Mouse (Mus musculus): ENCODE data around the gene Ankrd52. TPM values are rescaled to one million over a fixed set of nuclear protein-coding genes. Genes with fewer than 3 reads are reported as not detected.

Ankrd52 gene
- polyA plus RNA-seq, 1 experiment from 2014 or later: 9.9 TPM

DNA sequence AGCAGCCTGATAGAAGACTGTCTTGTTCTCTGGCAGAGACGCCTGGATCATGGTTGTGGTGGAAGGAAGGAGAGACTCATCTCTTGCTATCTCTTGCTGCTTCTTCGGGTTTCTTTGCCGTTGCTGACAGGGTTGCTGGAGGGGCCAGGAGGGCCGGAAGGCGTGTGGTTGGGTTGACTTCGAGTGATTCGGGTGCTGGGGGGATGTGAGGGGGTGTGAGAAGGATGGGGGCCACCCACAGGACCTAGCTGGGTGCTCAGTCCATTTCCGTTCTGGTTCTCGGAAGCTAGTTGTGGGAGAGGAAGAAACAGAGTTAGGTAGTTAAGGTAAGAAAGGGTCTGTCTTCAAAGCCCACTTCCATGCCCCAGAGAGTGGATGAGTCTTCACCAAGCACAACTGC, 24.7 kb downstream of the Ankrd52 start:
- H3K4me2 ChIP-seq (ENCODE audit: low read length): no peak overlapping the region
- H3K36me3 ChIP-seq (ENCODE audit: control insufficient read depth, insufficient read depth, low read length): peaks cover 4% of the 10 kb centered on the region; the same call in 1 of the 2 replicates
- no peaks in the 10 kb centered on the region for H3K27me3 ChIP-seq (ENCODE audit: control insufficient read depth, insufficient read depth, low read depth, low read length)
- H3K9ac ChIP-seq (ENCODE audit: low read depth, low read length): no peak overlapping the region
- no peaks in the 10 kb centered on the region for H3K4me1 ChIP-seq (ENCODE audit: control insufficient read depth, insufficient read depth, low read length)
- WGBS: 77% methylated on average over 9 of the region's 9 CpGs
- H3K4me3 ChIP-seq (ENCODE audit: low read depth, low read length): no peak overlapping the region
- no peaks in the 10 kb centered on the region for H3K9me3 ChIP-seq (replicated peaks; ENCODE audit: control insufficient read depth, low read length, poor library complexity, severe bottlenecking)
- ATAC-seq: no peak
- no peak overlapping the region for H3K27ac ChIP-seq (ENCODE audit: low read length)

DNA sequence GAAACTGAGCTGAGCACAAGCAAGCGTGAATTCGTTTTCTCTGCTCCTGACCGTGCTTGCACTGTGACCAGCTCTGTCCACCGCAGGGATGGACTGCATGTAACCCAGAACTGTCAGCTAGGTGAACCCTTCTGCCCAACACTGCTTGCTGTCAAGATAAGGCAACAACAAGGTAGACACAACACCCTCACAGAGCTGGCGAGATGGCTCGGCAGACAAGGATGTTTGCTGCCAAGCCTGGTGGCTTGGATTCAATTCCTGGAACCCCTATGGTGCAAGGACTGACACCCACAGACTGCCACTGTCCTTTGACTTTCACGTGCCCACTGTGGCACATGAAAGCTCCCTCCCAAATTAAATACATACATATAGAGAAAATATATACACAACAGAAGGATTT, 27.0 kb downstream of the Ankrd52 start:
- peaks cover 12% of the 10 kb centered on the region for H3K4me1 ChIP-seq (ENCODE audit: control insufficient read depth, insufficient read depth, low read length)
- H3K9ac ChIP-seq (ENCODE audit: low read depth, low read length): no peak overlapping the region
- H3K27me3 ChIP-seq (ENCODE audit: control insufficient read depth, insufficient read depth, low read depth, low read length): no peaks in the 10 kb centered on the region
- no peaks in the 10 kb centered on the region for H3K9me3 ChIP-seq (replicated peaks; ENCODE audit: control insufficient read depth, low read length, poor library complexity, severe bottlenecking)
- no peak overlapping the region for H3K4me2 ChIP-seq (ENCODE audit: low read length)
- H3K4me3 ChIP-seq (ENCODE audit: low read depth, low read length): no peak overlapping the region
- ATAC-seq: no peak
- peaks cover 4% of the 10 kb centered on the region; the same call in 1 of the 2 replicates for H3K36me3 ChIP-seq (ENCODE audit: control insufficient read depth, insufficient read depth, low read length)
- no peak overlapping the region for H3K27ac ChIP-seq (ENCODE audit: low read length)
- 88% methylated on average over 7 of the region's 7 CpGs for WGBS

DNA sequence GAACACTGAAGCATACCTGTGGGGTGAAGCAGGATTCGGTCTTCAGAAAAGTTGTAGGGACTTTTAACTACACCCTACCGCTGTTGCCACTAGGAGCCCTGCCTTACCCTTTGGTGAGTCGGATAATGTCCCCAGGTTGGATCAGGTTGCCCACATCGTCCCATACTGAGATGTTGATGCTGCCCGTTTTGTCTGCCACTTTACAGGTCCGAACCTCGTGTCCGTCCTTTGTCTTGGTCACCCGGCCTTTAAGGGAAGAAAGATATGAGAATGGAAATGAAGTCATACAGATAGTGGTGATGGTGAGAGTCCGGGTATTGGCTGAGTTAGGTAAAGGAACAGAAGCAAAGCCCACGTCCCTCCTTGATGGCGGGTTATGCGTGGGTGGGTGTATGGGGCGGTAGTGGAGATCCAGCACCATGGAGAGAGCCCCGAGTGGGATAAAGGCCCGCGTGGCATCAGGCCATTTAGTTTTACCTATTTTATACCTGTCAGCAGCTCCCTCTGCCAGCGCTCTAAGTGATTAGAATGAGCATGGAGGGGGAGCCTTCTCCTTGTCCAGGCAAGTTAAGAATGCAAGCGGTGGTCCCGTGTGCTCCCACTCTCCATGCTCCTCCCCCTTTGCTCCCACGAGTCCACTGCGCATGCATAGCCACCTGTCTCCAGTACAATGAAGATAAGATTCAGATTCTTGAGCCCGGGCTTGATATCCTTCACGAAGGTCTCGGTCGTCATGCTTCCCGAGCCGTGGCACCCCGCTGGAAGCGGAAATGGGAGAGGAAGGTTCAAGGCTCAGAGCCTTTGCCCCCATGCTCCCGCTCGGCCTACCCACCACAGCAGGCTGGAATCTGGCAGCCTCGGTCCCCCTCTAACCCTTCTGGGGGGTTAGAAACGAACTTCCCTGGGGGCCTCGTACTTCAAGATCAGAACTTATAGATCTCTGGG, 31.9 kb downstream of the Ankrd52 start:
- Histone ChIP-seq H3K4me1 (ENCODE audit: control insufficient read depth, insufficient read depth, low read length) (peaks cover 38% of the 10 kb centered on the region), H3K9ac (ENCODE audit: low read depth, low read length) (peak overlapping the region; percentile 85), H3K27me3 (ENCODE audit: control insufficient read depth, insufficient read depth, low read depth, low read length) (no peaks in the 10 kb centered on the region), H3K27ac (ENCODE audit: low read length) (peak overlapping the region; percentile 89), H3K36me3 (ENCODE audit: control insufficient read depth, insufficient read depth, low read length) (peaks cover 4% of the 10 kb centered on the region; the same call in 1 of the 2 replicates), H3K4me3 (ENCODE audit: low read depth, low read length) (peak overlapping the region; percentile 71), H3K4me2 (ENCODE audit: low read length) (peak overlapping the region; percentile 79), H3K9me3 (replicated peaks; ENCODE audit: control insufficient read depth, low read length, poor library complexity, severe bottlenecking) (no peaks in the 10 kb centered on the region)
- peak; percentile 52 for ATAC-seq
- WGBS: 16% methylated on average over 35 of the region's 35 CpGs

DNA sequence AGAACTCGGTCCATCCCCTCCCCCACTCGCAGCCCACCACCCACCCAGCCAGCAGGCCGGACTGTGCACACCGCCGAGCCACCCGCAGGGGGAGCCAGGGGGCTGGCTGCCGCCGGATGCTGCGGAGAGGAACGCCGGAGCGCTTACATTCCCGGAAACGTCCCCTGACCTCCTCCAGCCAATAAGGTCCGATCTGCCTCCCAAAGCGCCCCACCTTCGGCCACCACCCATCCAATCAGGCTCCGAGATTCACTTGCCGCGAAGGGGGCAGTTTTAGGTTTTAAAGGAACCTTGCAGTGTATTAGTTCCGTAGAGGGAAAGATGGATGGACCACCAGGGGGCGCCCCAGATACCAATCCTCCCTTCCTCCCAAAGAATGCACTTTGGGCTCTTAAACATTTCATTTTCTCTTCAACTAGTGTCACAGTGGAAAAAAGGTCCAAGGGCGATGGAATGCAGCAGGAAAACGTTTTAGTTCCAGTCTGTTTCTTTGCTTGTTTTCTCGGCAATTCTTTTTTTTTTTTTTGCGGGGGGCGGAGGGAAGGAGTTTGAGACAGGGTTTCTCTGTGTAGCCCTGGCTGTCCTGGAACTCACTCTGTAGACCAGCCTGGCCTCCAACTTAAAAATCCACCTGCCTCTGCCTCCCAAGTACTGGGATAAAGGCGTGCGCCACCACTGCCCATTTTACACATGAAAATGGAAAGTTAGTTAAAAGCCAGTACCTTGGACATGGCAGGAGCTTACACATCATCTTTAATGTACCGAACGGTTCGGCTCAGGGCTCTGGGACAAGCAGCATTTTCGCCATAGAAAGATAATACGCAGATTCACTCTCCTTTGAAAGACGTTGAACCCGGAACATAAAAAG, 33.0 kb downstream of the Ankrd52 start:
- WGBS: 6% methylated on average over 36 of the region's 36 CpGs
- H3K27ac ChIP-seq (ENCODE audit: low read length): peak overlapping the region; percentile 89
- H3K4me2 ChIP-seq (ENCODE audit: low read length): peak overlapping the region; percentile 98
- peaks cover 39% of the 10 kb centered on the region for H3K4me1 ChIP-seq (ENCODE audit: control insufficient read depth, insufficient read depth, low read length)
- no peaks in the 10 kb centered on the region for H3K27me3 ChIP-seq (ENCODE audit: control insufficient read depth, insufficient read depth, low read depth, low read length)
- peak; percentile 85 for ATAC-seq
- peak overlapping the region; percentile 85 for H3K9ac ChIP-seq (ENCODE audit: low read depth, low read length)
- peak overlapping the region; percentile 71 for H3K4me3 ChIP-seq (ENCODE audit: low read depth, low read length)
- peaks cover 4% of the 10 kb centered on the region; the same call in 1 of the 2 replicates for H3K36me3 ChIP-seq (ENCODE audit: control insufficient read depth, insufficient read depth, low read length)
- no peaks in the 10 kb centered on the region for H3K9me3 ChIP-seq (replicated peaks; ENCODE audit: control insufficient read depth, low read length, poor library complexity, severe bottlenecking)

DNA sequence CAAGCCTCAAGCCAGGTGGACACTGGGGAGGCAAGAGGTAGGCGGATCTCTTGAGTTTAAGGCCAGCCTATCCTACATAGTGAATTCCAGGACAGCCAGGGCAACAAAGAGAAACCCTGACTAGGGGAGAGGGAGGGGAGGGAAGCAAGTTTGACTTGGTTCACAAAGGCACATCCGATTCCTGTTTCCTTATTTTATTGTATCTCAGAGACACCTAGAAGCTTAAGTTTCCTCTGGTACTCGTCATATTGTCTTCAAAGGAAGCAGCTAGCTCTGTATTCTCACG, 33.6 kb downstream of the Ankrd52 start:
- H3K4me1 ChIP-seq (ENCODE audit: control insufficient read depth, insufficient read depth, low read length): peaks cover 39% of the 10 kb centered on the region
- H3K36me3 ChIP-seq (ENCODE audit: control insufficient read depth, insufficient read depth, low read length): peaks cover 5% of the 10 kb centered on the region; the same call in 1 of the 2 replicates
- H3K9me3 ChIP-seq (replicated peaks; ENCODE audit: control insufficient read depth, low read length, poor library complexity, severe bottlenecking): no peaks in the 10 kb centered on the region
- H3K4me2 ChIP-seq (ENCODE audit: low read length): peak overlapping the region; percentile 98
- no peaks in the 10 kb centered on the region for H3K27me3 ChIP-seq (ENCODE audit: control insufficient read depth, insufficient read depth, low read depth, low read length)
- ATAC-seq: no peak
- H3K9ac ChIP-seq (ENCODE audit: low read depth, low read length): peak overlapping the region; percentile 80; the same call in 1 of the 2 replicates
- H3K27ac ChIP-seq (ENCODE audit: low read length): peak overlapping the region; percentile 35
- 21% methylated on average over 4 of the region's 4 CpGs for WGBS
- peak overlapping the region; percentile 71 for H3K4me3 ChIP-seq (ENCODE audit: low read depth, low read length)

DNA sequence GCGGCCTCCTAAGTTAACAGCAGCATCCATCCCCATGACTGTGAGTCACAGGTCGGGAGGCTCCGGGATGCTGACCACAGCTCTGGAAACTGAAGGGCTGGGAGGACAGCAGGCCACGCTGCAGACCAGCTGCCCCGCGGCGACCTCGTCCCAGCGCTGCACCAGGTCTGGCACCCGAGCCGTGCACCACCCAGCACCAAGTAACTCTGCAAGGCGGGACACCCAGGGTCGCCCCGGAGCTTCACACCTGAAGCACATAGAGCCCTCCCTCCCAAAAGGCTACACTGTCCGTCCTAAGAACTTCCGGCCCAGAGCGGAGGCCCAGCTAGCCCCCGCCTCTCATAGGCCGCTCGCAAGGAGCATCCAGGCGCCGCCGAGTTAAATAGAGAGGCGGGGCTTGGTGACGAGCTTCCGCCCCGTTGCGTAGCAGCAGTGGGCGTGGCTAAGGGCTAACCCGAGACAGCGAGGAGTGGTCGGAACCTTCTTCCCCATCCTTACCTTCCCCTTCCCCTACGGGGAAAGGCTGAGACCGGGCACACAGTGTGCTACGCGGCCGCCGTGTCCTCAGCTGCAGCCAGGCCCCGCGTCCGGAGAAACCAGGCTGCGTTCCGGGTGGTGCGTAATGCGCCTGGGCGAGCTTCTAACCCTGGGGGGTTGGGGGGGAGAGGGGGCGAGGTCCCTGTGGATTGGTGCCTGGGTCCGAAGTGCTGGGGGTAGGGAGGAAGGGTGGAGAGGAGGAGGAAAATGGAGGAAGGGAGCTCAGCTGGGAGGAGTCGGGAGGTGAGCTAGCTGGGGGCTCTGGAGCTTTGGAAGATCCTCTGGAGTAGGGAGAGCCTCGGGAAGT, 34.5 kb downstream of the Ankrd52 start, which contains the start of the genes Nabp2 and Rnf41:
TSS of gene Nabp2 (minus strand) at position 282 of the 844 bp plus-strand sequence.
TSS of gene Rnf41 (plus strand) at position 447 of the 844 bp plus-strand sequence.
- Histone ChIP-seq H3K4me3 (ENCODE audit: low read depth, low read length) (peak within 1 kb of the TSS; percentile 71), H3K36me3 (ENCODE audit: control insufficient read depth, insufficient read depth, low read length) (peaks cover 2% of the 10 kb centered on the region), H3K27ac (ENCODE audit: low read length) (peak within 1 kb of the TSS; percentile 90), H3K9ac (ENCODE audit: low read depth, low read length) (peak within 1 kb of the TSS; percentile 80), H3K4me2 (ENCODE audit: low read length) (peak within 1 kb of the TSS; percentile 98), H3K27me3 (ENCODE audit: control insufficient read depth, insufficient read depth, low read depth, low read length) (no peaks in the 10 kb centered on the region), H3K9me3 (replicated peaks; ENCODE audit: control insufficient read depth, low read length, poor library complexity, severe bottlenecking) (no peaks in the 10 kb centered on the region), H3K4me1 (ENCODE audit: control insufficient read depth, insufficient read depth, low read length) (peaks cover 39% of the 10 kb centered on the region)
- 0% methylated on average over 49 of the region's 50 CpGs for WGBS
- ATAC-seq: peak; percentile 89

DNA sequence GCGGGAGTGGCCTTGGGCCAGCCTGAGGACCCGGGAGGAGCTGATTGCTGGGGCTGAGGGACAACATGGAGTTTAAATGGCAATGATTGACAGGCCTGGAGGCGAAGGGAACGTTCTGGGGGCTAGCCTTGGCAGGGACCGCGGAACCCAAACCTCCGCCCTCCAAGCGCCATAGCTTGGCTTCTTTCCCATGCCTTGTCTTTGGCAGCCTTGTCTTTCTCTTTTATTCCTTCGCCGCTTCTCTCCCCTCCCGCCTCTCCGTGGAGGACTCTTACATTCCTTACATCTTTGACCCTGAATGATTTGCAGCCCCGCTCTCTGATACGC, 35.1 kb downstream of the Ankrd52 start:
- ATAC-seq: no peak; the same call in 1 of the 2 replicates
- Histone ChIP-seq H3K9ac (ENCODE audit: low read depth, low read length) (peak overlapping the region; percentile 80), H3K27me3 (ENCODE audit: control insufficient read depth, insufficient read depth, low read depth, low read length) (no peaks in the 10 kb centered on the region), H3K4me1 (ENCODE audit: control insufficient read depth, insufficient read depth, low read length) (peaks cover 39% of the 10 kb centered on the region), H3K36me3 (ENCODE audit: control insufficient read depth, insufficient read depth, low read length) (peaks cover 6% of the 10 kb centered on the region), H3K9me3 (replicated peaks; ENCODE audit: control insufficient read depth, low read length, poor library complexity, severe bottlenecking) (no peaks in the 10 kb centered on the region), H3K4me2 (ENCODE audit: low read length) (peak overlapping the region; percentile 98), H3K27ac (ENCODE audit: low read length) (peak overlapping the region; percentile 90), H3K4me3 (ENCODE audit: low read depth, low read length) (peak overlapping the region; percentile 71)
- WGBS: 0% methylated on average over 14 of the region's 14 CpGs

DNA sequence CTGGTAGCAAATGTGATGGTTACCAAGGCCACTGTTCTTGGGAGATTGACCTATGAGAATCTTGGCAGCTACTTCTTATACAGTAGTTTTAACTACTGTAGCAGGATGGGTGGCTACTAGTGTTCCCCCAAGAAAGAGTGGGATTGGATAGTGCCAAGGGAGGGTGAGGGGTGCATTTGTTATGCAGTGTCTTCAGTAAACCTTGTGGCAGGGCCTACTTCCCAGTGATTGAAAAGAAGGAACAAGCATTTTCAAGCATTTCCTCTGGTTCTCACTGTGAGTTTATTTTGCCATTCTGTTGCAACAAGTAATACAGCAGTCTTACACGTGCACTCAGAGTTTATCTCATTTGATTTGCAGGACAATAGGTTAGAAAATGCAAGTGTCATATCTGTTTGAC, 35.6 kb downstream of the Ankrd52 start:
- H3K4me1 ChIP-seq (ENCODE audit: control insufficient read depth, insufficient read depth, low read length): peaks cover 39% of the 10 kb centered on the region

More for the DNA sequence above, 35.6 kb downstream of the Ankrd52 start:
- peaks cover 6% of the 10 kb centered on the region for H3K36me3 ChIP-seq (ENCODE audit: control insufficient read depth, insufficient read depth, low read length)
- H3K9ac ChIP-seq (ENCODE audit: low read depth, low read length): peak overlapping the region; percentile 80
- H3K4me2 ChIP-seq (ENCODE audit: low read length): peak overlapping the region; percentile 98
- H3K27me3 ChIP-seq (ENCODE audit: control insufficient read depth, insufficient read depth, low read depth, low read length): no peaks in the 10 kb centered on the region
- no peak for ATAC-seq
- WGBS: 48% methylated on average over 1 of the region's 1 CpGs
- peak overlapping the region; percentile 90; the same call in 1 of the 2 replicates for H3K27ac ChIP-seq (ENCODE audit: low read length)
- peak overlapping the region; percentile 71 for H3K4me3 ChIP-seq (ENCODE audit: low read depth, low read length)
- H3K9me3 ChIP-seq (replicated peaks; ENCODE audit: control insufficient read depth, low read length, poor library complexity, severe bottlenecking): no peaks in the 10 kb centered on the region

Measured in midbrain, embryonic 16.5 days (tissue).